Mouse (Mus musculus): Measurements from ENCODE around the gene Ypel1.
A peak's percentile ranks its signal among the peaks of the same experiment; 100 is the strongest.

The Ypel1 gene

GRCm38 (mm10) chr16:17069511-17070443, at the start of gene Ypel1:
Gene Ypel1 (plus strand): TSS chr16:17069696.
- DNase-seq, result peak; percentile 90

GRCm38 (mm10) chr16:17024469-17025148, 44.9 kb upstream of the Ypel1 start:
- DNase-seq, result peak; percentile 16

DNA sequence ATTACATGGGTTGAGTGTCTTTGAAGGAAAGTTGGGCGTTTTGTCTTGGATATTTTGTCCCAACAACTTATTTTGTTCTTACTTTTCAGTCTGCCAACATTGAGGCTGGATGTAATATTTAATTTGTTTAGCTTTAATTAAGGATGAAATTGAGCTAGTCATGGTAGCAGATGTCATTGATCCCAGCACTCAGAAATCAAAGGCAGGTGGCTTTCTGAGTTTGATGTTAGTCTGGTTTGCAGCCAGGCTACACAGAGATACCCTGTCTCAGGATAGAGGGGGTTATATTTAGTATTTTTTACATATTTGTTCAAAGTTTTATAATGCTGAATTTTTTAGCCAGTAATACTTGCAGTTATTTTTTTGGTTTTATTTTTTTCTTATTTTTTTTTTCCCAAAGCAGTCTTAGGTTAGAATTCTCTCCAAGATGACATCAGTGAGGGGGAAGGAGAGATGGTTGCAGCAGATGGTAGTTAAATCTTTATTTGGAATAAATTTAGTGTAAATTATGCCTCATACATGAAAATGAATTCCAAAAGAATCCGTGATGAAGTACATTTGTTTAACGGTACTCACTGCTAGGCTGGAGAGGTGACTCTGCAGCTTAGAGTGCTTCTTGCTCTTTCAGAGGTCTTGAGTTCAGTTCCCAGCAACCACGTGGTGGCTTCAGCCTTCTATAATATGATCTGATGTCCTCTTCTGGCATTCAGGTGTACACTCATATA, 39.4 kb upstream of the Ypel1 start:
- DNase-seq, result no peak

DNA sequence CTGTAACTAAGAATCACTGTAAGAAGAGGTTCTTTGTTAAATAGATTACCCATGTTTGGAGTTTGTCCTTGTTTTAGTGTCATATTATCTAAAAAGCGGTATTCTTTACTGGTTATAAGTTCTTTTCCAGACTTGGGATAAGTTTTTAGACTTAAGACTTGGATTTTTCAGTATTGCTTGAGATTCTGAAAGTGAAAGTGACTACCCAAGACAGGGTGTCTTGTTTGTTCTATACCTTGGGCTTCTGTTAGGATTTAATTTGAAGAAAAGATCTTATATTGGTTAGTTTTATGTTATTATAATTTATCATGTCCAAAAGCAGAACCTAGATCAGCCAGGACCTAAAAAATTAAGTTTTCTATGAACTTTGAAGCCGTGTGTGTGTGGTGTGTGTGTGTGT, 35.7 kb upstream of the Ypel1 start:
- no peak for DNase-seq

GRCm38 (mm10) chr16:17040716-17041115, 28.8 kb upstream of the Ypel1 start:
- no peak for DNase-seq

GRCm38 (mm10) chr16:17041417-17041816, 28.1 kb upstream of the Ypel1 start:
- no peak for DNase-seq

DNA sequence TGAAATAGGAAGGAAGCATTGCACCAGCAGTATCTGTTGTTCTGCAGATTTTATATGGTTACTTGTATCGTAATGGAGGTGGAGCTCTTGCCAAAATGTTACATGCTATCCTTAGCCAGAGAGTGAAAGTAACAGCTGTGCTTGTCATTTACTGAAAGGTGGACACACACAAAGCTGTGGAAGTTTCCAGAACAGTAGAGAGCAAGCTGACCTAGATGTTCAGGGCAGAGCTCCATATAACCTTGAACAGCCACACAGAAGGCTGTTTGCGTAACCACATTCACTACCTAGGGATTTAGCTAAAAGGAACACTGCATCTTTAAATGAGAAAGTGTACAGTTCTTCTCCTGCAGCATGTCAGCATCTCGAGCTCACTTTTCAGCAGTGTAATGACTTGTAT, 25.2 kb upstream of the Ypel1 start:
- no peak for DNase-seq

- DNase-seq, result no peak
Observed at GRCm38 (mm10) chr16:17045287-17045686, 24.2 kb upstream of the Ypel1 start.

- no peak for DNase-seq
Observed at GRCm38 (mm10) chr16:17049886-17050285, 19.6 kb upstream of the Ypel1 start.

GRCm38 (mm10) chr16:17052087-17052486, 17.4 kb upstream of the Ypel1 start:
- no peak for DNase-seq

GRCm38 (mm10) chr16:17053903-17054302, 15.6 kb upstream of the Ypel1 start:
- DNase-seq, result no peak

- no peak for DNase-seq
Observed at GRCm38 (mm10) chr16:17055584-17055983, 13.9 kb upstream of the Ypel1 start.

DNA sequence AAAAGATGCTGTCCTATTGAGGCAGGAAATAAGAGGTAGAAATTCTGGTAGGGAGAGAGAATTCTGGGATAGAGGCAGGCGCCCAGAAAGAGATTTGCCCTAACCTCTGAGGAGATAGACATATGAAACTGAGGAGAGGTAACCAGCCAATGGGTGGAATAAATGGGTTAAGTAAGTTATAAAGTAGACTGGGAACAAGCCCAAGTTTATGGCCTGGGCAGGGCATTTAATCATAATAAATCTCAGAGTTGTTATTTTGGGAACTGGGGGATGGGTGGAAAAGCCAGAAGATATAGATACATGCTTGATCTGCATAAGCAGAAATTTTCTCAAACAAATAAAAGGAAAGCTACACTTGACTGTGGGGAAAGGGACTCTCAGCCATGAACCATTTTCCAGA, 7.2 kb upstream of the Ypel1 start:
- DNase-seq, result no peak

GRCm38 (mm10) chr16:17067552-17067951, 1.9 kb upstream of the Ypel1 start:
- no peak for DNase-seq

DNA sequence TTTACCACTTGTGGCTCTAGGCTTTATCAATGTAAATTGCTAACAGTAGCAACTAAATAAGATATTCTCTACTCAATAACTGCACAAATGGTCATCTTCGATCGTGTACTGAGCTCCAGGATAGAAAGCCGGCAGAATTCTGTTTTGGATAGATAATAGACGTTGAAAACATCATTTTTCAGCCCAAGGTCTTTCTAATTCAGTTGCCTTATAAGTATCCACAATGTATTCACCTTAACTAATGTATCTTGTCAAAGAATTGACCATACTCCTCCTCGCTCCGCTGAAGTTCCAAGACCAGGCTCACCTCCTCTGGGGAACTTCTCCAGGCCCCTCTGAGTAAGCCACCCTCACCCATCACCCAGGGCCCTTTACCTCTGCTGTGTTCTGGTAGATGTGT, 1.2 kb downstream of the Ypel1 start:
- DNase-seq, result no peak

GRCm38 (mm10) chr16:17073000-17073399, 3.5 kb downstream of the Ypel1 start:
- no peak for DNase-seq

- DNase-seq, result no peak
Observed at GRCm38 (mm10) chr16:17076301-17076700, 6.8 kb downstream of the Ypel1 start.

DNA sequence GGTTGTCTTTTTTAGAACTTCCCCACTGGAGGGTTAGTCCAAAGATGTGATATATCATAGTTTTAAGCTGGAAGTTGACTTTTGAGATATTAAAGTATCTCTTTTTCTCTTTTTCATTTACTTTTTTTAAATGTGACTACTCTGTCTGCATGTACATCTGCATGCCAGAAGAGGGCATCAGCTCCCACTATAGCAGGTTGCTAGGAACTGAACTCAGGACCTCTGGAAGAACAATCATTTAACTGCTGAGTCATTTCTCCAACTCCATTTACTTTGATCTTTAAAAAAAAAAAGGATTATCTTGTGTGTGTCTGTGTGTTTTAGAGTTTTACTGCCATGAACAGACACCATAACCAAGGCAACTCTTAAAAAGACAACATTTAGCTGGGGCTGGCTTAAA, 7.4 kb downstream of the Ypel1 start:
- no peak for DNase-seq

GRCm38 (mm10) chr16:17078101-17078500, 8.6 kb downstream of the Ypel1 start:
- DNase-seq, result peak; percentile 53

DNA sequence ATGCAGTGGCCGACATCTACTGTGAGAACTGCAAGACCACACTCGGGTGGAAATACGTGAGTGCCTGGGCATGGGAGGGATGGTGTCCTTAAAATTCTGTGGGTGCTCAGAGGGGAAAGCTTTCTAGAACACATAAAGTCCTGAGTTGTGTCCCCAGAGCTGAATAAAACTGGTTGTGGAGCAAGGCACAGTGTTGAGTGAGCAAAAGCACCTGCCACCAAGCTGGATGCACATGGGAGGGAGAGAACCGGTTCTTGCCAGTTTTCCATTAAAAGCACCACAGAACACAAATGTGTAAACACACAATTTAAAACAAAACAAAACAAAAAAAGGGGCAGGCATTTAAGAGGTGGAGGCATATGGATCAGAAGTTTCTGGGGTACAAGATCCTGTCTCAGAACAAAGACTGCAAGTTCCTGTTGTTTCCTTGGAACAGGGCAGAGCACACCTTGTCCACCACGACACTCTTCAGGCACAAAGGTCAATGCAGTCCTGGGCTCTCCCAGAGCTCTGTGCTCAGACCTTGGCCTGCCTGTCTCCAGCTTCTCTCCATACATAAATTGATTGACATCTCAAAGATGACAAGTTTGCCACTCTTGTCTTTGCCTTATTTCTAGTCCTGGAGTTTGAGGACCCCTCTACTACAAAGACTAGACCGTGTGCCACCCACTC, 12.8 kb downstream of the Ypel1 start:
- peak; percentile 56 for DNase-seq

DNA sequence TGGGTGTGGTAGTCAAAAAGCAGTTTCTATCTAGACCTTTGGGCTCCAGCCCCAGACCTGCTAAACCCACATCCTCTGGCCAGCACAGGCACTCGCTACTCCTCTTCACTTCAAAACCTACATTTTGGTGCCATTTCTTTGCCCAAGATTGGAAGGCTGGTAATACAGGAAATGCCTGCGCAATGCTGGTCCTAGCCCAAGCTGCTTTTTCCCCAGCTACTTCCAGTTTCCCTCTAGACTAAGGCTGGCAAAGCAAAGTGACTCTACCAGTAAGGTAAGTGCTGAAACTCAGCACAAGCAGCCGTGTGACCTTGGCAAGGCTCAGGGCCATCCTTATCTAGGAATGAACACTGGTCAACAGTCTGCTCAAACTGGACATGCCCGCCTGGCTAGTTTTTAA, 16.1 kb downstream of the Ypel1 start:
- DNase-seq, result no peak

GRCm38 (mm10) chr16:17086241-17086640, 16.7 kb downstream of the Ypel1 start:
- DNase-seq, result no peak

DNA sequence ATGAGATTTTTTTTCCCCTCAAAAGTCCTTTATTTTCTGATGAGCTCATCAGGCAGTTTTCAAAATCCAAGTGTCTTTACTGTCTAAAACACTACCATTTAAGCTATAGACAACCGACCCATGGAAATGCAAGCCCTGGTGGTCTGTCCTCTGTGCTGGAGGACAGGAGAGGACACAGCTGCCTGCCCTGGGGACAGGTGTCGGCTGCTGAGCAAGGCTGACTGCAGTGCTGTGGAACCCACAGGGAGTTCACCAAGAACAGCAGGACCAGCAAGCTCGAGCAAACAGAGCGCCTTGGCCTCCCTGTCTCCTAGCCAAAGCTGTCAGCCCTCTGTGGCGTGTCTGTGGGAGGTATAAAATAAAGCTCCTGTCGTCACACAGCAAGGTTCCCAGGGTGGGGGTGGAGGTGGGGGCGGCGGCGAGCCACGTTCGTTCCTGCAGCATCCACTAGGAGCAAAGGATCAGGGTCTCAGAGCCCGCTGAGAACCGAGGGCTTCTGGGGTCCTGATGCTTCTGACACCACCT, 17.2 kb downstream of the Ypel1 start:
- DNase-seq, result no peak

All from lung, postnatal 14 days (tissue).